Mouse (Mus musculus) kidney, embryonic 15.5 days (tissue): ENCODE results near the gene Nfic. TPM values are rescaled to one million over a fixed set of nuclear protein-coding genes. Genes with fewer than 3 reads are reported as not detected.
A peak's percentile ranks its signal among the peaks of the same experiment; 100 is the strongest.

ENCODE experiments used
- ATAC-seq: fragments of 200-750 bp; cut with Nextera tagmentation; replicated peaks from 2 replicates; pipeline ENCODE4 v1.8.0; 2017; ENCODE audit warnings: moderate TSS enrichment; ENCODE audit not compliant: low FRiP score
- H3K27ac ChIP-seq: fragments of 300-500 bp; sonication (generic); 2 replicates; pipeline ENCODE4 v1.5.1; 2015; ENCODE audit warnings: mild to moderate bottlenecking, inconsistent platforms
- H3K27me3 ChIP-seq: fragments of 300-500 bp; sonication (generic); 2 replicates; pipeline ENCODE4 v1.6.1; 2015; ENCODE audit warnings: inconsistent platforms
- H3K36me3 ChIP-seq: fragments of 300-500 bp; sonication (generic); 2 replicates; pipeline ENCODE4 v1.6.1; 2015; ENCODE audit warnings: inconsistent platforms
- H3K4me1 ChIP-seq: fragments of 300-500 bp; sonication (generic); 2 replicates; pipeline ENCODE4 v1.6.1; 2015; ENCODE audit warnings: inconsistent platforms
- H3K4me2 ChIP-seq: fragments of 300-500 bp; sonication (generic); 2 replicates; pipeline ENCODE4 v1.6.1; 2015; ENCODE audit warnings: moderate library complexity, mild to moderate bottlenecking, inconsistent platforms
- H3K4me3 ChIP-seq: fragments of 300-500 bp; sonication (generic); replicated peaks from 2 replicates; pipeline ENCODE4 v1.5.1; 2015; ENCODE audit warnings: mild to moderate bottlenecking, inconsistent platforms
- H3K9ac ChIP-seq: fragments of 300-500 bp; sonication (generic); 2 replicates; pipeline ENCODE4 v1.6.1; 2015; ENCODE audit warnings: mild to moderate bottlenecking, inconsistent platforms
- H3K9me3 ChIP-seq: fragments of 300-500 bp; sonication (generic); replicated peaks from 2 replicates; pipeline ENCODE4 v1.6.1; 2016; ENCODE audit warnings: inconsistent platforms
- WGBS: fragments of 180-500 bp; shearing (Covaris S2); methylation state at CpG from one replicate; pipeline ENCODE4 v1.1.7; 2015; ENCODE audit warnings: mixed read lengths; 5-methylcytosine and 5-hydroxymethylcytosine counted together
- polyA plus RNA-seq: library from polyadenylated mRNA; unstranded; fragments of >200 nt; fragmentation: Nextera tagmentation; extraction: Ambion mirVana; gene quantifications from 2 replicates; pipeline ENCODE4 v1.2.1, GENCODE M21; 2015

Gene Nfic
- polyA plus RNA-seq, 1 experiment from 2014 or later: 84.5 TPM

DNA sequence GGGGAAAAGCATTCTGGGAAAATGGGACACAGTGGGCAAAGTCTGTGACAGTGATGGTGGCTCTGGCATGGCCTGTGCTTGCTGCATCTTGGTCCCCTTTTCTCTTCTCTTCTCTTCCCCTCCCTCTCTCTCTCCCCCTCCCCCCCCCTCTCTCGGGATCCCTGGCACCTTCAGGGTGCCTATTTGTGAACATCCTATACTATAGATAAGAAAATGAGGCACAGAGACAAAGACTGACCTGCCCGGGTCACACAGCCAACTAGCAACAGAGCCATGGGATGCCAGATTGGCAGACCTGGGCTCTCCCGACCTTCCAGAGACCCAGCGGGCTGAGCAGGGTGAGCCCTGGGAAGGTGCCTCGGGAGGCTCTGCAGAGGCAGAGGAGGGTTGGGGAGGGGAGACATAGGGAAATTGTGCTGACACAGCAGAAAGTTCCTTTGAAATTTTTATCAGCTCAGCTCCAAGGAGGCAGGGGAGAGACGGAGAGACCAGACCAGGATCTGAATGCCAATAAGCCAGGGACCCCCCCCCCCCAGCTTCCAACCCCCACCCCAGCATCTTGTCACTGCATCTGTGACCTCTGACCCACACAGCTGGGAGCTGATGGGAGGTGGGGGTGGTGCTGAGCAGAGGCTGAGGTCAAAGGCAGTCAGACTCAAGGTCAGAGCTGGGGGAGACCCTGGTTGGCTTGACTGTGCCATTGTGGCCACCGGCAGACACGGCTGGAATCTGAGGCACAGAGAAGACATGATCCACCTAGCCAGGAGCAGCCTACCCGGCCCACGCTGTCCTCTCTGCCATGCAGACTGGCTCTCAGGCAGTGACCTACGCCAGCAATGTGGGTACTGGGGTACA, 37.0 kb downstream of the Nfic start:
- no peak for ATAC-seq
- Histone ChIP-seq H3K4me1 (peaks cover 77% of the 10 kb centered on the region), H3K4me2 (no peak overlapping the region), H3K27ac (0 out of 2 replicates have a peak overlapping the region, but pooled peaks have one; percentile 9), H3K4me3 (no peak overlapping the region), H3K9me3 (no peaks in the 10 kb centered on the region), H3K36me3 (peaks cover 20% of the 10 kb centered on the region; the same call in 1 of the 2 replicates), H3K27me3 (no peaks in the 10 kb centered on the region), H3K9ac (no peak overlapping the region)
- 44% methylated on average over 11 of the region's 11 CpGs for WGBS

DNA sequence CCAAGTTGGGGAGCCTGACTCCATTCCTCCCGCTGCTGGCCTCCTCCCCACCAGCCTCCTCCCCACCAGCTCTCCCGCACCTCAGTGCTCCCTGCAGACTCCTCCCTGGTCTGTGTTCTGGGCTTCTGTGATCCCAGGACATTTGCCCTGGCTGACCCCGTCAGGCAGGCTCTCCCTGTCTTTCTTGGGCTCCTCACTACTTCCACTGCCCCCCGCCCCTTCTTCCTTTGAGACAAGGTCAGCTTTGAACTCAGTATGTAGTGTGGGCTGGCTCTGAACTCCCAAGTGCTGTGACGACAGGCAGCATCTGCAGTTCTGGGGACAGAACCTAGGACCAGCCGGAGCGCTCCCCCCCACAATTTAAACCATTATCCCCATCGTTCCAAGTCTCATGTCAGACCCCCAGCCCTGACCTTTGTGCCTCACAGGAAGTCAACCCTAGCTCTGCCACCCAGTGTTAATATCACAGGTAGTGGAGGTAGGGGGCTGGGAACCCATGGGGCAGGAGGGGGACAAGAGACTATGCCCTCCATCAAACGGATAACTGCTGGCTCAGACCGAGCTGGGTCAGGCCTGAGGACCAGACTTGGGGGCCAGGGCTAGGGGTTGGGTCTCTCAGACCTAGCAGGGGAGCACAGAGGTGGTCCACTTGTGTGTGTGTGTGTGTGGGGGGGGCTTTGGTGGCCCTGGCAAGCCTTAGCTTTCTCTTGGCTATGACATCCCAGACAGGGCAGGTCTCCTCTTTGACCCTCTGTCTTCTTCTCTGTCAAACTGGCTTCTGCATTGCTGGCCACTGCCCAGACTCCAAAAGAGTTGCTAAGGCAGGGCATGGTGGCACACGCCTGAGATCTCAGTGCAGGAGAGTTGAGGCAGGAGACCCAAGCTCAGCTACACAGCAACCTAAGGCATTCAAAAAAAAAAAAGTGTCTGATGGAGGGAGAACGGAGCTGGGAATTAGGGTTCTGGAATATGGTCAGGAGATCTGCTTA, 37.9 kb downstream of the Nfic start:
- peak overlapping the region; percentile 32 for H3K4me3 ChIP-seq
- peaks cover 82% of the 10 kb centered on the region for H3K4me1 ChIP-seq
- 47% methylated on average over 12 of the region's 12 CpGs for WGBS
- no peaks in the 10 kb centered on the region for H3K9me3 ChIP-seq
- no peaks in the 10 kb centered on the region for H3K27me3 ChIP-seq
- peak overlapping the region; percentile 86 for H3K27ac ChIP-seq
- ATAC-seq: no peak
- H3K4me2 ChIP-seq: peak overlapping the region; percentile 68
- peaks cover 26% of the 10 kb centered on the region for H3K36me3 ChIP-seq
- H3K9ac ChIP-seq: peak overlapping the region; percentile 38

DNA sequence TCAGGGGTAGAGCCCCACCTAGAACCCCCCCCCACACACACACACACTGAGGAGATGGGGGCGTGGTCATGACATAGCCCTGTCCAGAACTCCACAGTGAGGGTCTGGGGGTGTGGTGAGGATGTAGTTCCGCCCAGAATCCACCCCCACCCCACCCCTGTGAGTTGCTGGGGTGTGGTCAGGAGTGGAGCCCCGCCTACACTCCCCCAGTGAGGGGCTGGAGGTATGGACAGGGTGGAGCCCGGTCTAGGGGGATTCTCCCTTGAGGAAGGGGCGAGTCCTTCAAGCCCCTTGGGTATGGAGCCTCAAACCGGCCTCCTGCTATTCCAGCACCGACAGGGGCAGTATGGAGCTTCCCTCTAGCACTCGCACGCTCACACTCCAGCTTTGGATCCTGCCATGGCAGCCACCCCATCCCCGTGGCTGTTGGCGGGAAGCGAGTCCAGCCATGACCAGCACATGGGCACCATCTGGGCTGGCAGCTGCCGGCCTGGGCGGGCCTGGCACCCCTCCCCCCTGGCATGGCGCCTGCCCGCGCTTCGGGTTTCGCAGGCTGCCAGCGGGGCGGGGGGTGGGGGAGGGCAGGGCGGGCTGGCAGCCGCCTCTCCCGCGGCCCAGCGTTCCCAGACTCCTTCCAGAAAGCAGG, 38.7 kb downstream of the Nfic start:
- Histone ChIP-seq H3K4me1 (peaks cover 87% of the 10 kb centered on the region), H3K9me3 (no peaks in the 10 kb centered on the region), H3K4me2 (peak overlapping the region; percentile 68), H3K27me3 (no peaks in the 10 kb centered on the region), H3K27ac (peak overlapping the region; percentile 86), H3K9ac (peak overlapping the region; percentile 38), H3K36me3 (peaks cover 26% of the 10 kb centered on the region), H3K4me3 (peak overlapping the region; percentile 32)
- 4% methylated on average over 26 of the region's 26 CpGs for WGBS
- peak; percentile 69 for ATAC-seq

DNA sequence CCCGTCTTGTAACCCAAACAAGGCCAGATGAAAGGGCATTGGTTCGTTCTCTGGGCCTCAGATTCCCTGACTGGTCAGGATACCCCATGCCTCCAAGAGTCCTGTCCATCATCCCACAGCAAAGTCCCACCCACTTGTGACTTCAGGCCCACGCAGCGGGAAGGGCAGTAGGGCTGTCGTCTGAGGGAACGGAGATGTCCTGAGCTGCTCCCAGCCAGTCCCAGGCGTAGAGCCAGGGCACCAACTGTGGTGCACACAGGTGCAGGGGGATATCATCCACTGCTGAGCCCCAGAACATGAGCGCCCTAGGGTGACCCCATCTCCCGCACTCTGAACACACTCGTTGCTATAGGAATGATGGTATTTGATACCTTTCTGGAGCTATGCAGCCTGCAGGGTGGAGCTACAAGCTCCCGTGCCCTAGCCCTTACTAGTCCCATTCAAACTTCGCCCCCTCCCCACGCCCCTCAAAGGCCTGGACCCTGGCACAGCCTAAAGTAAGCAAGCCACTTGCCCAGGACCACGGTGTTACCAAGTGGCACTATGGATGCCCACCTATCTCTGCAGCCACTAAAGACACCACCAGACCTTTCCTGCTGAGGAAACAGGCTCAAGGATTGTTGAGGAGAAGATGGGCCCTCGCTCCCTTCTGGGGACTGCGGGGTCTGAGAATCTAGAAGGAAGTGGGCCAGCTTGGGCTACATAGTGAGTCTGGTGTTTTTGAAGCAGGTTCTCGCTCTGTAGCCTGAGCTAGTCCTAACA, 39.7 kb downstream of the Nfic start:
- Histone ChIP-seq H3K27ac (peak overlapping the region; percentile 86), H3K9ac (peak overlapping the region; percentile 18; the same call in 1 of the 2 replicates), H3K9me3 (no peaks in the 10 kb centered on the region), H3K4me2 (no peak overlapping the region), H3K4me1 (peaks cover 93% of the 10 kb centered on the region), H3K27me3 (no peaks in the 10 kb centered on the region), H3K36me3 (peaks cover 26% of the 10 kb centered on the region), H3K4me3 (no peak overlapping the region)
- WGBS: 63% methylated on average over 17 of the region's 17 CpGs
- no peak for ATAC-seq

DNA sequence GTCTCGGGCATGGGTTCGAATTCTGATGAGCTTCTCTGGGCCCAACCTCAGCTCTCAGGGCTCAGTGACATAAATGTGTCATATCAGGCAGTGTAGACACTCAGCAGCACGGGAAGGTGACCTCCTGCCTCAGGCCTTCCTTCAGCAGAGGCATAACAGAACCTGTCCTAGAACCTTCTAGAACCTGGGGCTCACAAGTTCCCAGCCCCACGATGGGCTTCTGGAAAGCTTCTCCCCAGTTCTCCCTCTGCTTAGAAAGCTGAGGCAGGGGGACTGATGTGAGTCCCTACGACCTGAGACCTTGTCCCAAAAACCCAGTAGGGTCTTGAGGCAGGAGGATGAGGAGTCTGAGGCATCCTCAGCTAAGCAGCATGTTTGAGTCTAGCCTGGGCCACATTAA, 40.3 kb downstream of the Nfic start:
- no peak overlapping the region for H3K4me2 ChIP-seq
- H3K9ac ChIP-seq: peak overlapping the region; percentile 18; the same call in 1 of the 2 replicates
- no peak overlapping the region for H3K4me3 ChIP-seq
- H3K27ac ChIP-seq: 0 out of 2 replicates have a peak overlapping the region, but pooled peaks have one; percentile 86
- H3K4me1 ChIP-seq: peaks cover 99% of the 10 kb centered on the region
- H3K27me3 ChIP-seq: no peaks in the 10 kb centered on the region
- no peak for ATAC-seq
- H3K9me3 ChIP-seq: no peaks in the 10 kb centered on the region
- WGBS: 79% methylated on average over 5 of the region's 5 CpGs
- peaks cover 23% of the 10 kb centered on the region for H3K36me3 ChIP-seq

DNA sequence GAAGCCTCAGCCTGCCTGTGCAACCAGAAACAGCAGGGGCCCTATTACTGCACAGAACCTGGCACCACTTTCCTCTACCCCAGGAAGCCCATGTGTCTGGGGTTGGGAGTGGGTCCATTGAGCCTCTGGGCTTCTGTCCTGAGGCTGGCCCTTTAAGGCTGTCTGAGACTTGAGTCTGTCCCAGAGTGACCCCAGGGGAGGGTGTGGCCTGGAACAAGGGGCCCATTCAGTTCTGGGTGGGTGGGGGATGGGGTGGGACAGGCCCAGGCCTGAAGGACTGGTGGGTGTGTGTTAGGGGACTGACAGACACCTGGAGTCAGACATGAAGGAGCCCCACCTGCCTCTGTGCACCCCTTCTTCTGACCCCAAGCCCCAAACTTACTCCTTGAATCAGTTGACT, 40.8 kb downstream of the Nfic start:
- H3K4me2 ChIP-seq: no peak overlapping the region
- no peak overlapping the region for H3K4me3 ChIP-seq
- peak overlapping the region; percentile 84; the same call in 1 of the 2 replicates for H3K27ac ChIP-seq

DNA sequence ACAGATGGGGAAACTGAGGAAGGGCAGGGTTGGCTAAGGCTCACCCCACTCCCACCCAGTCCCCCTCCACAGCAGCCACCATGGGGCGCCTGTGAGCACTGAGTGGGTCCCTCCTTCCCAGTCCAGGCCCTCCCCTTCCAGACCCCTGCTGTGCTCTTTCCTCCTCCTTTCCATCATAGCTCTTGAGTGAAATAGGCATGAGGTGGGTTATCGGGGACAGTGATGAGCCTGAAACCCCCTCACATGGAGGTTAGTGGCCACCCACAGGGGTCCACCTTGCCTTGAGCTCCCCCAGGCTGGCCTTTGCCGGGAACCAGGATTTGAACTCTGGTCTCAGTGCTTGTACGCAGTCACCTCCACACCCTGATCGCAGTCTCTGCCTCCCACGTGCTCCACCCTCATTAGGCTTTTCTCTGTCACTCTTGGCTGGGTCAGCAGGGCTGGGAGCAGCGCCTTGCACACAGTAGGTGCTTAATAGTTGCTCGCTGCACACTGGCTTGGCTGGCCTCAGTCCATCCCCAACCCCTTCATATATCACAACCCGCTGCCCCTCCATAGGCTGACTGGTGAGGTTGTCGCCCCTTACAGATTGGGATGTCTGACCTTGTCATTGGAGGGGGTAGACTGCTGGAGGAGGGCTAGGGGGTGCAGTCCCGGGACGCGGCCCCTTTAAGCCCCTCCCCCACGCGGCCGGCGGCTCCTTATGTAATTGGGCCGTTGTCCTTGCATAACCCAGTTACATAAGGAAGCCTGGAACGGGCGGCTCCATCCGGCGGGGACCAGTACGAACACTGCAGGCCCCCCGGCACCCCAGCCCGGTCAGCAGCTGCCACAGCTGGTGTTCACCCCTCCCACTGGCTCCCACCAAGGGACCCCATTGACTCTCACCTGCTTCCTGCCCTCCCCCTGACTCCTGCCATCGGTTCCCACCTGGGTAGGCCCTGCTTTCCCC, 41.8 kb downstream of the Nfic start:
- H3K9me3 ChIP-seq: no peaks in the 10 kb centered on the region
- H3K36me3 ChIP-seq: peaks cover 14% of the 10 kb centered on the region
- 0 out of 2 replicates have a peak overlapping the region, but pooled peaks have one; percentile 15 for H3K9ac ChIP-seq
- H3K4me2 ChIP-seq: peak overlapping the region; percentile 46
- WGBS: 31% methylated on average over 26 of the region's 26 CpGs
- H3K4me3 ChIP-seq: peak overlapping the region; percentile 20
- no peaks in the 10 kb centered on the region for H3K27me3 ChIP-seq
- peak; percentile 16; the same call in 1 of the 2 replicates for ATAC-seq
- H3K4me1 ChIP-seq: peaks cover 100% of the 10 kb centered on the region
- H3K27ac ChIP-seq: peak overlapping the region; percentile 84

More for the DNA sequence above, 40.8 kb downstream of the Nfic start:
- Histone ChIP-seq H3K36me3 (peaks cover 19% of the 10 kb centered on the region), H3K27me3 (no peaks in the 10 kb centered on the region), H3K4me1 (peaks cover 100% of the 10 kb centered on the region), H3K9ac (no peak overlapping the region), H3K9me3 (no peaks in the 10 kb centered on the region)
- no peak for ATAC-seq

DNA sequence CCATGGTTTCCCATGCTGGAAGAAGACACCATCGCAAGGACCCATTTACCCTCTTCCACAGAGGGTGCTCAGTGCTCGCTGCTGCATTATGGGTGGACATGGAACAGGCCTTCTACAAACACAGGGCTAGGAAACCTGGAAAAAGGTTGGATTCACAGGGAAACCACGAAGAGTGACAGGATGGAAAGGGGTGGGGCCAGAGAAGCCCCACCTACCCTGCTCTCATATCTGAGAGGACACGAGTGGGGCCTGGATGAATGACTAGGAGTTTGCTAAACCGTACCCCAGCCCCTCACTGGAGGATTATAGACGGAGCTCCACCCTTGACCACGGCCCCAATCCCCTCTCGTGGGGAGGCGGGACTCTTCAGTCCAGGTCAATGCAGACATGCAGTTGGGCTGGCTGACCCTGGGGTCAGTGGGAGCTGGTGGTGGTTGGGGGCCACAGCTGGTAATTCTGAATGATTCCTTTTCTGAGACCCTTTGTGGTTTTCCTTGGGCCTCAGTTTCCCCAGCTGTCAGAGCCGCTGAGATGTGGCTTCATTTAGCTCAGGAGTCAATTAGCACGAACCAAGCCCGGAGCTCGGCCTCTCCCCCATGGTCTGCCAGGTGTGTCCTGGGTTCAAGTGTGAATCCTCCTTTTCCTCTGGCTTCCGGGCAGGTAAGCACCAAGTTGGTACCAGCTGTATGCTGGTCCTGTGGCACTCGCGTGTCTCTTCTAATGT, 42.7 kb downstream of the Nfic start:
- Histone ChIP-seq H3K27me3 (no peaks in the 10 kb centered on the region), H3K9ac (no peak overlapping the region), H3K9me3 (no peaks in the 10 kb centered on the region), H3K27ac (peak overlapping the region; percentile 84), H3K4me2 (no peak overlapping the region), H3K4me1 (peaks cover 100% of the 10 kb centered on the region), H3K36me3 (peaks cover 22% of the 10 kb centered on the region), H3K4me3 (no peak overlapping the region)
- no peak for ATAC-seq
- 80% methylated on average over 16 of the region's 16 CpGs for WGBS

DNA sequence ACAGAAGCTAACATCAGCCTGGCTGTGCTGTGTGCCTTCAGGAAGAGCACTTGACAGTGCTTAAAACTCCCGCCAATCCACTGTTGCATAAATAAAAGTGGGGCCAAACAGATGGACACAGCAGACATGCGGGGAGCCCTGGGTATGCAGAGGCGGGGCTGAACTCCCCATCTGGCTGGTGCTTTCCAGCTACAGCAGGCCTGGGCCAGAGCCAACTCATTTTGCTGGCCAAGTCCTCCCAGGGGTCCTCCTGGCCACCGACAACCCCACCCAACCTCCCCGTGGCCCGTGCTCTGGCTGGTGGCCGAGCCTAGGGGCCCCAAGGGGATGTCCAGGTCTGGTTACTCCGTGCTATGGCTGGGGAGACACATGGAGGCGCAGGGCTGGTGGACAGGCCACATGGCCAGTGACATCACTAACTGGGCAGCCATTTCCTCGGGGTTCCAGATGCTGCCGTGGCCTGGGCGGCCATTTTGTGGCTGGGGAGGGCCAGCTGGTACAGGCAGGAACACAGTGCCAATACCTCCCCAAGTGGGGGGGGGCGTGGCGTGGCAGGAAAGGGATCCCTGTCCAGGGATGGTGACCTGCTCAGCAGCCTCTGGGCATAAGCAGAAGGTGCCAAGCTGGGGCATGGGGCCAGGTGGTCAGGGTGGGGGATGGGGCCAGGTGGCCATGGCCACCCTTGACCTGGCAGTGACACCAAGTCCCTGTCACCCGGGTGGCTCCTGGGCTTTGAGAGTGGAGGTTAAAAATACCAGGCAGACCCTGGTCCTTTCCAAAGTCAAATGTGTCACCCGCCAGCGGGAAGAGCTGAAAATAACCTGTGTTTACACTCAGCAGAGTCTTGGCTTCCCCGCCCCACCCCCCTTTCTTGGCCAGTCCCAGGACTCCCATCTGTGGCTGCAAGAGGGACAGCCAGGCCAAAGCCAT, 43.7 kb downstream of the Nfic start:
- H3K9ac ChIP-seq: no peak overlapping the region
- 0 out of 2 replicates have a peak overlapping the region, but pooled peaks have one; percentile 15 for H3K4me2 ChIP-seq
- H3K27me3 ChIP-seq: no peaks in the 10 kb centered on the region
- no peaks in the 10 kb centered on the region for H3K9me3 ChIP-seq
- no peak for ATAC-seq
- peaks cover 29% of the 10 kb centered on the region for H3K36me3 ChIP-seq
- H3K4me1 ChIP-seq: peaks cover 100% of the 10 kb centered on the region
- peak overlapping the region; percentile 84 for H3K27ac ChIP-seq
- H3K4me3 ChIP-seq: no peak overlapping the region
- WGBS: 56% methylated on average over 18 of the region's 18 CpGs
